Mouse (Mus musculus): Measurements from ENCODE around the gene CN725425.
A peak's percentile ranks its signal among the peaks of the same experiment; 100 is the strongest.

CN725425 gene

GRCm38 (mm10) chr15:91199256-91199905, at the start of gene CN725425:
Gene CN725425, plus strand, starts transcription at chr15:91199494.
- no peak for DNase-seq (ENCODE audit: low spot score in 2 of 2)

GRCm38 (mm10) chr15:91152592-91152991, 46.7 kb upstream of the CN725425 start:
- no peak for DNase-seq (ENCODE audit: low spot score in 2 of 2)

- DNase-seq (ENCODE audit: low spot score in 2 of 2), result no peak
Measured at GRCm38 (mm10) chr15:91153311-91153710, 46.0 kb upstream of the CN725425 start.

- no peak for DNase-seq (ENCODE audit: low spot score in 2 of 2)
Measured at GRCm38 (mm10) chr15:91161153-91161552, 38.1 kb upstream of the CN725425 start.

DNA sequence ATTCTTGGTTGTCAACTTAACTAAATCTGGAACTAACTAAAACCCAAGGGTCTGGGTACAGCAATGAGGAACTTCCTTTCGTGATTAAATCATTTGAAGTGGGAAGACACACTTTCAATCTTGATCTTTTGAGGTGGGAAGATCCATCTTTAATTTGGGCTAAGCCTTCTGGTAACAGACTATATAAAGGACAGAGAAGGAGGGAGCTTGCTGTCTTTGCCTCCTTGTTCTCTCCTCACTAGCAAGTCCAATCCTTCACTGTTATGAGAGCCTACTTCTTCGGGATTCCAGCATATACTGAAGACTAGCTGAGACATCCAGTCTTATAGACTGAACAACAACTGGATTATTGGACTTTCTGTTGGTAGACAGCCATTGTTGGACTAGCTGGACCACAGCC, 35.8 kb upstream of the CN725425 start:
- no peak for DNase-seq (ENCODE audit: low spot score in 2 of 2)

GRCm38 (mm10) chr15:91165021-91165420, 34.3 kb upstream of the CN725425 start:
- DNase-seq (ENCODE audit: low spot score in 2 of 2), result peak in 1 of 2 experiments; percentile 10

GRCm38 (mm10) chr15:91167850-91168562, 31.3 kb upstream of the CN725425 start:
- DNase-seq (ENCODE audit: low spot score in 2 of 2), result no peak

DNA sequence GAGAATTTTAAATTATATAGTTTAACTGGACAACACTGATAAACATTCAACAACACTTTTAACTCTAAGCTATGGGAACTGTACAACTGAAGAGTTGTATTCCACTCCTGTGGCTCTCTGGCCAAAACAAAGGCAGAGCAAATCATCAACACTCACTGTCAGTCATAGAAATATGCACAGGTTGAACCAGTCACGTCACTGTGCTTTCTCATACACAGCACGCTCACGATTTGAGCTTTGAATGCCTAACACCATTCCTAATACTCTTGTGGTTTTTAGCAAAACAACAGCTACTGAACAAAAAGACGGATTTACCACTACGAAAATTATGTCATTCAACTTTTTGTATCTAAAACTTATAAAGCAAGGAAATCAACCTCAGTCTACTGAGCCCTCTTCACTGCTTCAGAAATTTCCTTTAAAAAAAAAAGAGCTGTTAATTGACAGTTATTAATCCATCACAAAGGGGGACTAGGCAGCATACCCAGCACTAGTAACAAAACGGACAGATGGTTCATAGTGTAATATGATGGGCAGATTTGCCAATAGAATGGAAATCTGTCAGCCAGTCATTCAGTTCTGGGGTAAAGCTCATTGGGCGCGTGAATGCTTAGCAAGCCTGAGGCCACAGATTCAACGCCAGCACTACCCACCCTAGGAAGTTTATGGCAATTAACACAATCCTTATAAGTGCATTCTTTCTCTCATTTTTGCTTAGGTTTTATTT, 28.5 kb upstream of the CN725425 start:
- DNase-seq (ENCODE audit: low spot score in 2 of 2), result no peak

DNA sequence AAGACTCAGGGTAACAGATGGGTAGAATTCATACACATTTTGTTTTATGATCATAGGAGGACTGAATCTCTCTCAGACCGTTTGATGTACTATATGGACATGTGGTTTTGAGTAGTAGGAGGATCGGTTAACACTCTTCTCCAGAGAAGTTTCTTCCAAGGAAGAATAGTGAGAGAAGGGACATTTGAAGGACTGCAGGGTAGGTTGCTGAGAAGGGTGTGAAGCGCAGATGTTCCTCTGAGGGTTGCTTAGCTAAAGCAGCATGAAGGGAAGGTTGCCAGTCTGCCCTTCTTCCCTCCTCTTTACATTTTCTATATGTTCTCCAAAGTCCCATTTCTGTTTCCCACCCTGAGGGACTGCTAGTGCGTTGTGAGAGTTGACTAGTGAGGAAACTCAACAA, 28.0 kb upstream of the CN725425 start:
- DNase-seq (ENCODE audit: low spot score in 2 of 2), result no peak

GRCm38 (mm10) chr15:91172193-91172592, 27.1 kb upstream of the CN725425 start:
- no peak for DNase-seq (ENCODE audit: low spot score in 2 of 2)

DNA sequence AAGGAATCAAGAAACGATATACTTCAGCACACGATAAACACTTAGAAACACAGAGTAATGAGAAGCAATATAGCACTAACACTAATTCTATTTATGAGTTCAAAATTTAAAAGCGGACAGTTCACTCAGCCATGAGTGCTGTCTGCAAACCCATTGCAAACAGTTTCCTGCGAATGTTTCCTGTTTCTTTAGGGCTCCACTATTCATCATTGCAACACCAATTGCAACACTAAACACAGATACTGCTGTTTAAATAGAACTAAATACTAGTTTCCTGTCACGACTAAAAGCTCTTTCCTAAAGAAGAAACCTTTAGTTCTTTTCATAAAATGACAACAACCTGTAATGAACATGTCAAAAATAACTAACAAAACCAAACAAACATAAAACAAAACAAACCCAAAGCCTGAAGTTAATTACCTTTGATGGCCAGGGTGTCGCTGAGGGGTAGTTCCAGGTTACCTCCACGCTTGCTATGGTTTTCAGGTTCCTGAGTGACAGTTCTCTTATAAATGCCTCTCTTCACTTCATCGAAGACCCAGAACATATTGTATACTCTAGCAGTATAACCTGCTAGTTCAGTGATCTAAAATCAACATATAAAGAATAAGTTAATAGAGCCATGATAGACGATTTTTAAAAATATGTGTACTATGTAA, 20.5 kb upstream of the CN725425 start:
- no peak for DNase-seq (ENCODE audit: low spot score in 2 of 2)

GRCm38 (mm10) chr15:91179911-91180622, 19.2 kb upstream of the CN725425 start:
- no peak for DNase-seq (ENCODE audit: low spot score in 2 of 2)

- DNase-seq (ENCODE audit: low spot score in 2 of 2), result no peak
Measured at GRCm38 (mm10) chr15:91186358-91186757, 12.9 kb upstream of the CN725425 start.

GRCm38 (mm10) chr15:91190026-91190425, 9.3 kb upstream of the CN725425 start:
- DNase-seq (ENCODE audit: low spot score in 2 of 2), result no peak

DNA sequence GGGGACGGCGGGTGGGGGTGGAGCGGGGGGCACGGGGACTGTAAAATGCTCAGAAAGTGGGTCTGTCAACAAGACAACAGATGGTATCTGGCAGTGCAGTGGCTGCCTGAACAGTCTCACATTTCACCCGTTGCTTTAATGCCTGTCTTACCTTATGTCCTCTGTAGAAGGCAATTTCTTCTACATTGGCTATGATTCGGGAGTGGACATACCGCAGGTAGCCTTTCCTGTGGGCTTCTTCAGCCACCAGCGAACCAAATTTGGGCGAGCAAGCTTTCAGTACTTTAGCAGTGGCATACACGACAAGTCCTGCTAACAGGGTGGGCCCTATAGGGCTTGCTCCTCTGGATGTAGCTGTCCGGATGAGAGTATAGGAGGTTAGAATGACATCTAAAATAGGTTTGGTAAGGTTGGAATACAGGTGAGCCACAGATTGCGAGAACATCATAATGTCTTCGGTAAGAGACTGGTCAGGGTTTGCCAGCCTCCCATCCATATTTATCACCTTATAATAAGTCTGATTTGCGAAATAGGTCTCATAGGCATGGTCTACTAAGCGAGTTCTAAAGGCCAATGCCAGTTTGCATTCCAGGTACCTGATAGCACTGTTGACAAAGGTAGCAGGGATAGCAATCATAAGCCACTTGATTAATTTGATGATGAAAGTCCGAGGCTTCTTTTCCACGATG, 8.6 kb upstream of the CN725425 start:
- no peak for DNase-seq (ENCODE audit: low spot score in 2 of 2)

DNA sequence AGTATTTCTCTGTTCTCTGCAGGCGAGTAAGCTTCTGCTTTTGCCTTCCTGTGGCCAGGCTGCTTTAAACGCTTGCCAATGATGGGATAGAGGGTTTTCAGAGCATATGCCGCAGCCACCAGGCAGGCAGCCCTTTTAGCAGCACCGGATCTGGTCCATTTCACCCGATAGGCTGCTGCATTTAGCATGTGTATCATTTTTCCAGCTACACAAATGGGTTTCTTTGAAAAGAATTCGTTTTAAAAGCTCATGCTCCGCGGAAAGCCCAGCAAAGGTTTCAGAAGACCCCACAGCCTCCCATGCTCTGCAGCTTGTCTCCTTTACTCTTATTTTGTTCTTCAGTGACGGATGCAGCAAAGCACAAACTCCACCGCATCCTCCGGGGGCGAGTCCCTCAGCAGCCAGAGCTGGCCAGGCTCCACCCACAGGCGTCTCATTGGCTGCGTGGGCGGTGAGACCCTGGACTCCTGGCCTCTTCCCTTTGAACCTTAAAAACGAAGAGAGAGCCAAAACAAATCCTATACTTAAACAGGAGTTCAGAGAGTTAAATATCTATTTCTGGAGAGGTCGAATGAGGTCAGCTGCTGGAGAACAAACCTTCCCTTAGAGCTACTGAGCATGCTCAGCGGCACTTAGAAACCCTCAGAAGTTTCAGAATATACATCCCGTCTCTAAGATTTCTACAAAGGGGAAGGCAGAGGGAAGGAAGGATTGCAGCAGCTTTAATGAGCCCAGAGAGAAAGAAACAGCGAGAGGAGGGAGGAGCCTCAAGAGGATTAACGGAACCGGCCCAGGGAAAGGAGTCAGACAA, 7.7 kb upstream of the CN725425 start, which contains the start of gene Abcd2:
Gene Abcd2 (minus strand): TSS at position 388 of the 811 bp plus-strand sequence.
- peak; percentile 39 to 74 for DNase-seq (ENCODE audit: low spot score in 2 of 2)

GRCm38 (mm10) chr15:91192223-91192598, 7.1 kb upstream of the CN725425 start:
- no peak for DNase-seq (ENCODE audit: low spot score in 2 of 2)

DNA sequence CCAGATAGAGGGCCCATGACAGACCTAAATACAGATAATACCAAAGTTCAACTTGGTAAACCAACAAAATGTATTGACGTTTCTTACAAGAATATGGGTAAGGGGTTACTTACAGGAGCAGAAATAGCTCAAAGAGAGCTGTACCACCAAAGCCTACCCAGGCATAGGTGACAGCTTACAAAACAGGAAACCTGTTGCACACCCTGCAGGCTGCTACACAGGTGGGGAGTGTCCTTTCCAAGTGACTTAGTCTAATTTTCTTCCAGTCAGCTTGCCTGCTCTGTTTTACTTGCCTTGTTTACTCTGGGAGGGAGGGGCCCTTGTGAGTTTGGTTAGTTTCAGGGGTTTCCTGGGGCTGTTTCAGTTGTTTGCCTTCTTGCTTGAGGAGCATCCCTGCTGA, 1.5 kb downstream of the CN725425 start:
- no peak for DNase-seq (ENCODE audit: low spot score in 2 of 2)

DNA sequence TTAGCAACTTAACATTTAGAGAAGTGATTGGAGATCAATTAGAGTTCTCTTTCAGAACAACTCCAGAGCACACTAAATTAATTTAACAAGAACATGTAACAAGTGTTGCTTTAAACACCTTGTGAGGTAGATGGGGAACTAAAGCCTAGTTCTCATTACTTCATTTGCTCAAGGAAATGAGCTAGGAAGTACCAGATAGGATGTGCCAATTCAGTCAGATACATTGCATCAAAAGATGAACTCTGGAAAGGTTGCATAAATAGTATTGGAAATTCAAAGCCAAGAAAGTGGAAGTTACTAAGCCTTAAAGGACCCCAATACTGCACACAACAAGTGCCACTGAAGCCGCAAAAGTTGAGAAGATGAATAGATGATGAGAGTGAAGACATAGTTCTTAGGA, 3.2 kb downstream of the CN725425 start:
- no peak for DNase-seq (ENCODE audit: low spot score in 2 of 2)

DNA sequence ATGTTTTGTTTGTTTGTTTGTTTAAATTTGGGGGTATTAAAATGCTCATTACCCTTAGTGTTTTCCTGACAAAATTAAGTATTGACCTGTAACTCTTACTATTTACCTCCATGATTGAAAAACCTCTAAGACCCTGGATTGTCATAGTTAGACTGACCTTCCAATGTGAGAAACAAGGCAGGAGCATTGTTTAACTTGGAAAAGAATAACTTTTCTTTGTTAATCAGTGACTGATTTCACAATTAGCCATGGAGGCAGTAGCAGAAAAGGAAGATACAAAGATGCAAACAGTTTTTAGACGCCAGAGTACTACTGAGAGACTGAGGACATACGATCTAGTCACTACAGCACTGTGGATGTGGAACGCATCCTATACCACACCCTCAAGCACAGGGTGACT, 4.2 kb downstream of the CN725425 start:
- DNase-seq (ENCODE audit: low spot score in 2 of 2), result no peak

Data from cerebellum, postnatal 4 days (tissue).